Mouse (Mus musculus) hindbrain, embryonic 16.5 days (tissue): ENCODE data around the gene Pappa. TPM values are rescaled to one million over a fixed set of nuclear protein-coding genes. Genes with fewer than 3 reads are reported as not detected.

Experiments
- ATAC-seq: fragments of 200-750 bp; cut with Nextera tagmentation; 2 replicates; pipeline ENCODE4 v1.8.0; 2017; ENCODE audit warnings: moderate TSS enrichment, moderate library complexity
- H3K27ac ChIP-seq: fragments of 300-500 bp; sonication (generic); 2 replicates; pipeline ENCODE4 v1.5.1; 2014; ENCODE audit warnings: low read depth, mild to moderate bottlenecking, control low read depth, low read length, moderate library complexity
- H3K27me3 ChIP-seq: fragments of 300-500 bp; sonication (generic); replicated peaks from 2 replicates; pipeline ENCODE4 v1.6.1; 2014; ENCODE audit warnings: low read length; ENCODE audit not compliant: control insufficient read depth, insufficient read depth
- H3K36me3 ChIP-seq: fragments of 300-500 bp; sonication (generic); 2 replicates; pipeline ENCODE4 v1.6.1; 2014; ENCODE audit warnings: mild to moderate bottlenecking, low read length, moderate library complexity, mixed read lengths; ENCODE audit not compliant: control insufficient read depth, insufficient read depth
- H3K4me1 ChIP-seq: fragments of 300-500 bp; sonication (generic); 2 replicates; pipeline ENCODE4 v1.6.1; 2014; ENCODE audit warnings: low read depth, low read length; ENCODE audit not compliant: control insufficient read depth, insufficient read depth
- H3K4me2 ChIP-seq: fragments of 300-500 bp; sonication (generic); 2 replicates; pipeline ENCODE4 v1.6.1; 2014; ENCODE audit warnings: mild to moderate bottlenecking, low read length, control low read depth, moderate library complexity
- H3K4me3 ChIP-seq: fragments of 300-500 bp; sonication (generic); 2 replicates; pipeline ENCODE4 v1.5.1; 2014; ENCODE audit warnings: mild to moderate bottlenecking, low read length, control low read depth, moderate library complexity
- H3K9ac ChIP-seq: fragments of 300-500 bp; sonication (generic); 2 replicates; pipeline ENCODE4 v1.6.1; 2014; ENCODE audit warnings: low read depth, mild to moderate bottlenecking, control low read depth, low read length, moderate library complexity
- H3K9me3 ChIP-seq: fragments of 300-500 bp; sonication (generic); 2 replicates; pipeline ENCODE4 v1.6.1; 2014; ENCODE audit warnings: mild to moderate bottlenecking, low read length, moderate library complexity; ENCODE audit not compliant: control insufficient read depth
- WGBS: fragments of 180-500 bp; shearing (Covaris S2); extraction: QIAGEN DNeasy Blood & Tissue Kit; methylation state at CpG from one replicate; pipeline ENCODE4 v1.1.7; 2014; 5-methylcytosine and 5-hydroxymethylcytosine counted together
- polyA plus RNA-seq: library from polyadenylated mRNA; unstranded; fragments of >200 nt; fragmentation: Nextera tagmentation; extraction: Ambion mirVana; gene quantifications from 2 replicates; pipeline ENCODE4 v1.2.1, GENCODE M21; 2015

Pappa gene
- polyA plus RNA-seq, 1 experiment from 2014 or later, result 0.93 TPM

DNA sequence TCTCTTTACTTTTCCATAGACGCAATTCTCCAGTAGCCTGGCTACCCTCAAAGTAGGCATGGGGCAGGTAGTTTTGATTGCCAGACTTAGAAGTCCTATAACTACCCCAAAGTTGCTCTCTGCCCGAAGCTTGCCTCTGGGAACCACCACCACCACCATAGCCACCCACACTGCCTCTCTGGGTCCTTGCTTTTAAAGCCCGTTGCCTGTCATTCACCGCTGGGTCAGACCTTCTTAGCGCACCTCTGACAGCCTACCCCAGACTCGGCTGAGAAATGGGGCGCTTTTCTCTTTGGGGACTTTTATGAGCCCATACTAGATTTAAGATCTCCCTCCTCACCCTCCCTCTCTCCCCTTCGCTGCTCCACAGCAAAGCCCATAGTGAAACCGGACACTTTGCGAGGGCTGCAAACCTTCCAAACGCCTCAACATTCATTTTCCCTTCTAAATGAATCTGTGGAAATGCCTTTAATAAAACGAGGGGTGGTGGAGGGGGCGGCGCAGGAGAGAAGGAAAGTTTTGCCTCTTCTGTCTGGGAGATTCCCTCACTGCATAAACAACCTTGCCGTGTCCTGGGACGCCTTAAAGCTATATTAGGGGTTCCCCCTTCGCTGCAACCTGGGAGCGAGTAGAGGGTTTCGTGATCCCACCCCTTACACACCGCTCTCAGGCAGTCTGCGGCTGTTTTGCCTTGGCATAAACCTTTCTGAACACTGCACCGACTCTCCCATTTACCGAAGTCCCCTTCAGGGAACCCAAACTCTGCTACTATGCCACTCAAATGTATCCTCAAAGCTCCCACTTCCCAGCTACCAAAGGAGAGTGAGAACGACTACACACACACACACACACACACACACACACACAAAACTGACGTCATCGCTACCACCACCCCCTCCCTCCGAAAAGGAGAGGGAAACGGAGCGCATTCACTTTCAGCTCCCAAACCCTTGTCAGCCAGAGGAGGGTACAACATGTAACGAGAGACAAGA is 1.7 kb downstream of the Pappa start:
- H3K27ac ChIP-seq, result no peak overlapping the region
- H3K27me3 ChIP-seq, result peaks cover 2% of the 10 kb centered on the region
- WGBS, result 0% methylated on average over 29 of the region's 30 CpGs
- peak overlapping the region; percentile 63 for H3K4me3 ChIP-seq
- H3K4me1 ChIP-seq, result peaks cover 17% of the 10 kb centered on the region
- H3K9me3 ChIP-seq, result no peaks in the 10 kb centered on the region
- peak overlapping the region; percentile 93 for H3K4me2 ChIP-seq
- peak; percentile 55 for ATAC-seq
- H3K36me3 ChIP-seq, result no peaks in the 10 kb centered on the region
- H3K9ac ChIP-seq, result peak overlapping the region; percentile 50

DNA sequence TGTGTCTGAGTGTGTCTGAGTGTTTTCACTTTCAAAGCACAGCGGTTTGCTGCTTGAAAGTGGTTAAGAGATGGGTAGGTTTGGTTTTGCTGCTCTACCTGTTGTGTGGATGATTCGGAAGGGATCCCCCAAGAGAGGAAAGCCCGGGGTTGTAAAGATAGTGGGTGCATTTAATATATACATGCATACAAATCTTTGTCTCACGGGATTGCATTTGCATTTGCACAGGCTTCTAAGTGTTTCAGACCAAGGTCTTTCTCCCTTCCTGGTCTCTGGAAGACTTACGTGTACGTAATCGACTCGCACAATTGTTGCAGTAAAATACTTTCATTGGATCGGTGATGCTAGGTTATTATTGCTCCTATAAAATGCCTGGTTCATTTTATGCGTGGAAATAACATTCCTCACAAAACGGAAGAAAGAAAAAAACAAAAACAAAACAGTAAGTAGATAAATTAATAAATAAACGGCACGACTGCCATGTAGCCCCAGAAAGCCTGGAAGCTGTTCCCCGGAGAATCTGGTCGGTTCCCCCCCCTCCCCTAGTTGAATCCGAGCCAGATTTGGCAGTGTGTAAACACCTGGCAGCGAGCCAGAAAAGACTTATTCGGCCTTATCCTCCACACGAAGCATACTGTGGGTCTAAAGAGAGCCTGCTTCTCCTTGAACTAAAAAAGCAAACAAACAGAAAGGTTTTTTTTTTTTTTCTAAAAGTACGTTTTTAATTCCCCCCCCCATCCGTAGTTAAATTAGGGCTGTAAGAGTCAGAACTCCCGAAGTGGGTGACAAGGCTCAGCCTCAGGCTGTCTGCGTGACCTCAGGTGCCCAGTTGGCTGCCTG is 2.7 kb downstream of the Pappa start:
- H3K9me3 ChIP-seq, result no peaks in the 10 kb centered on the region
- peak overlapping the region; percentile 93 for H3K4me2 ChIP-seq
- no peaks in the 10 kb centered on the region for H3K36me3 ChIP-seq
- peaks cover 2% of the 10 kb centered on the region for H3K27me3 ChIP-seq
- H3K27ac ChIP-seq, result no peak overlapping the region
- peak overlapping the region; percentile 63 for H3K4me3 ChIP-seq
- ATAC-seq, result peak; percentile 25; the same call in 1 of the 2 replicates
- peaks cover 17% of the 10 kb centered on the region for H3K4me1 ChIP-seq
- 5% methylated on average over 23 of the region's 23 CpGs for WGBS
- peak overlapping the region; percentile 50 for H3K9ac ChIP-seq

GRCm38 (mm10) chr4:65127291-65127590 is 3.3 kb downstream of the Pappa start:
- Histone ChIP-seq H3K9me3 (no peaks in the 10 kb centered on the region), H3K27ac (no peak overlapping the region), H3K27me3 (peaks cover 2% of the 10 kb centered on the region), H3K4me1 (peaks cover 17% of the 10 kb centered on the region), H3K9ac (no peak overlapping the region), H3K4me2 (peak overlapping the region; percentile 93), H3K36me3 (no peaks in the 10 kb centered on the region), H3K4me3 (peak overlapping the region; percentile 63; the same call in 1 of the 2 replicates)
- ATAC-seq, result peak; percentile 24; the same call in 1 of the 2 replicates
- 12% methylated on average over 6 of the region's 6 CpGs for WGBS

- H3K27ac ChIP-seq, result no peak overlapping the region
- H3K9me3 ChIP-seq, result no peaks in the 10 kb centered on the region
- H3K36me3 ChIP-seq, result no peaks in the 10 kb centered on the region
- no peaks in the 10 kb centered on the region for H3K4me1 ChIP-seq
- no peak overlapping the region for H3K4me2 ChIP-seq
- H3K4me3 ChIP-seq, result no peak overlapping the region
- ATAC-seq, result no peak
- no peak overlapping the region for H3K9ac ChIP-seq
- WGBS, result 83% methylated on average over 3 of the region's 3 CpGs
- H3K27me3 ChIP-seq, result no peaks in the 10 kb centered on the region; the same call in 1 of the 2 replicates
Measured at GRCm38 (mm10) chr4:65132657-65133056, 8.7 kb downstream of the Pappa start.

DNA sequence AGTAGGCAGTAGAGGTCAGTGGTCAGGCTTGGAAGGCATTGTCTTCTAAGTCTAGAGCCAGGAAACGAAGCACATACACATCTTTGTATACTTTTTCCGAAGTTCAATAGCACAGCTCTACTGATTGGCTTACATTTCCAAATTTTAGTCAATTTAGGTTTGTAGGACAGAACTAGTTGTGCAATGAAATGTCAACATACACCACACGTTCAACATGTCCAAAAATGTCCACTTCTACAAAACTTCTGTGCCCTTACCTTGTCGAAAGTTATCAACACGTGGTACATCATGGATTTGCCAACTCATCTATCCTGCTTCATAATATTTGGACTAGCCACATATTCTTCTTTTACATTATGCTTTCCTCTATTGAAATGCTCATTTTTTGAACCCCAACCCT is 10.4 kb downstream of the Pappa start:
- Histone ChIP-seq H3K4me1 (no peaks in the 10 kb centered on the region), H3K27me3 (no peaks in the 10 kb centered on the region), H3K4me3 (no peak overlapping the region), H3K9me3 (no peaks in the 10 kb centered on the region), H3K9ac (no peak overlapping the region), H3K36me3 (no peaks in the 10 kb centered on the region), H3K4me2 (no peak overlapping the region), H3K27ac (no peak overlapping the region)
- ATAC-seq, result no peak
- WGBS, result 87% methylated on average over 5 of the region's 5 CpGs

DNA sequence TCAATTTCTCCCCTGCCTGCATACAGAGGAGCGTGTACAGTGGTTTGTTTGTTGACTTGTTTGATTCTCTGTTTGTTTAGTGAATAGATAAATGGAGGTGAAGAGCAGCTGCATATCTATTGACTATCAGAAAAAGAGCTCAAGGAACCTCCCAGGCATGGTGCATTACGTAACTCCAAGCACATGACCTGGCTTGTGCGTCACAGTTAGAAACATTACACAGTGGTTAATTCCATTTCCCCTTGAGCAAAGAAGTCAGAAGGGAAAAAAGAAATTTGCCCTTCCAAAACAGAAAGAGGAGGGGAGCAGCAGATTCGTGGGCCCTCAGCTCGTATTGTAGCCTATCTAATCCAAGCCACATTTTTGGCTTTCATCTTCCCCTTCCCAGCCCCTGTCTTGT is 11.1 kb downstream of the Pappa start:
- H3K36me3 ChIP-seq, result no peaks in the 10 kb centered on the region
- H3K27me3 ChIP-seq, result no peaks in the 10 kb centered on the region
- no peak overlapping the region for H3K4me3 ChIP-seq
- 72% methylated on average over 5 of the region's 5 CpGs for WGBS
- no peak overlapping the region for H3K27ac ChIP-seq
- no peaks in the 10 kb centered on the region for H3K4me1 ChIP-seq
- ATAC-seq, result no peak
- no peaks in the 10 kb centered on the region for H3K9me3 ChIP-seq
- no peak overlapping the region for H3K9ac ChIP-seq
- H3K4me2 ChIP-seq, result no peak overlapping the region

- WGBS, result 87% methylated on average over 3 of the region's 3 CpGs
- no peak overlapping the region for H3K9ac ChIP-seq
- no peak for ATAC-seq
- no peaks in the 10 kb centered on the region for H3K4me1 ChIP-seq
- no peak overlapping the region for H3K27ac ChIP-seq
- H3K36me3 ChIP-seq, result no peaks in the 10 kb centered on the region
- H3K9me3 ChIP-seq, result no peaks in the 10 kb centered on the region
- H3K4me3 ChIP-seq, result no peak overlapping the region
- no peaks in the 10 kb centered on the region for H3K27me3 ChIP-seq
- no peak overlapping the region for H3K4me2 ChIP-seq
Measured at GRCm38 (mm10) chr4:65136541-65136940, 12.6 kb downstream of the Pappa start.

GRCm38 (mm10) chr4:65146936-65147335 is 23.0 kb downstream of the Pappa start:
- ATAC-seq, result no peak
- 73% methylated on average over 1 of the region's 1 CpGs for whole genome bisulfite sequencing
- H3K4me3 ChIP-seq, result no peak overlapping the region
- H3K4me1 ChIP-seq, result no peaks in the 10 kb centered on the region
- H3K9ac ChIP-seq, result no peak overlapping the region
- no peak overlapping the region for H3K27ac ChIP-seq
- no peaks in the 10 kb centered on the region for H3K36me3 ChIP-seq
- H3K4me2 ChIP-seq, result no peak overlapping the region
- H3K27me3 ChIP-seq, result no peaks in the 10 kb centered on the region
- no peaks in the 10 kb centered on the region for H3K9me3 ChIP-seq

- no peak overlapping the region for H3K4me3 ChIP-seq
- WGBS, result 62% methylated on average over 2 of the region's 2 CpGs
- no peaks in the 10 kb centered on the region for H3K4me1 ChIP-seq
- H3K27me3 ChIP-seq, result no peaks in the 10 kb centered on the region
- no peaks in the 10 kb centered on the region for H3K9me3 ChIP-seq
- no peak overlapping the region for H3K4me2 ChIP-seq
- H3K27ac ChIP-seq, result no peak overlapping the region
- H3K9ac ChIP-seq, result no peak overlapping the region
- ATAC-seq, result no peak
- no peaks in the 10 kb centered on the region for H3K36me3 ChIP-seq
Measured at GRCm38 (mm10) chr4:65153601-65154000, 29.6 kb downstream of the Pappa start.
